Mouse (Mus musculus) forebrain, embryonic 10.5 days (tissue): ENCODE data around the gene Cd248. TPM values are rescaled to one million over a fixed set of nuclear protein-coding genes. Genes with fewer than 3 reads are reported as not detected.
A peak's percentile ranks its signal among the peaks of the same experiment; 100 is the strongest.

Experiments used
- DNase-seq: peaks from one replicate; pipeline ENCODE4 v3.0.0-alpha.2; 2017; ENCODE audit warnings: low spot score; ENCODE audit errors: extremely low spot score
- H3K27ac ChIP-seq: fragments of 300-500 bp; sonication (generic); 2 replicates; pipeline ENCODE4 v1.5.1; 2016; ENCODE audit warnings: mild to moderate bottlenecking
- H3K27me3 ChIP-seq: fragments of 300-500 bp; sonication (generic); 2 replicates; pipeline ENCODE4 v1.6.1; 2016; ENCODE audit warnings: mild to moderate bottlenecking; ENCODE audit not compliant: poor library complexity, severe bottlenecking
- H3K36me3 ChIP-seq: fragments of 300-500 bp; sonication (generic); replicated peaks from 2 replicates; pipeline ENCODE4 v1.6.1; 2016; ENCODE audit warnings: mild to moderate bottlenecking, moderate library complexity
- H3K4me1 ChIP-seq: fragments of 300-500 bp; sonication (generic); 2 replicates; pipeline ENCODE4 v1.6.1; 2016
- H3K4me3 ChIP-seq: fragments of 300-500 bp; sonication (generic); 2 replicates; pipeline ENCODE4 v1.5.1; 2016; ENCODE audit warnings: mild to moderate bottlenecking, moderate library complexity
- H3K9me3 ChIP-seq: fragments of 300-500 bp; sonication (generic); 2 replicates; pipeline ENCODE4 v1.6.1; 2016; ENCODE audit warnings: mild to moderate bottlenecking, moderate library complexity
- WGBS: fragments of 180-500 bp; shearing (Covaris S2); methylation state at CpG from one replicate; pipeline ENCODE4 v1.1.7; 2016; 5-methylcytosine and 5-hydroxymethylcytosine counted together
- polyA plus RNA-seq: library from polyadenylated mRNA; unstranded; fragments of >200 nt; fragmentation: Nextera tagmentation; extraction: Ambion mirVana; gene quantifications from 2 replicates; pipeline ENCODE4 v1.2.1, GENCODE M21; 2016

Gene Cd248
- 15.9 and 17.6 TPM in 2 replicates for polyA plus RNA-seq

DNA sequence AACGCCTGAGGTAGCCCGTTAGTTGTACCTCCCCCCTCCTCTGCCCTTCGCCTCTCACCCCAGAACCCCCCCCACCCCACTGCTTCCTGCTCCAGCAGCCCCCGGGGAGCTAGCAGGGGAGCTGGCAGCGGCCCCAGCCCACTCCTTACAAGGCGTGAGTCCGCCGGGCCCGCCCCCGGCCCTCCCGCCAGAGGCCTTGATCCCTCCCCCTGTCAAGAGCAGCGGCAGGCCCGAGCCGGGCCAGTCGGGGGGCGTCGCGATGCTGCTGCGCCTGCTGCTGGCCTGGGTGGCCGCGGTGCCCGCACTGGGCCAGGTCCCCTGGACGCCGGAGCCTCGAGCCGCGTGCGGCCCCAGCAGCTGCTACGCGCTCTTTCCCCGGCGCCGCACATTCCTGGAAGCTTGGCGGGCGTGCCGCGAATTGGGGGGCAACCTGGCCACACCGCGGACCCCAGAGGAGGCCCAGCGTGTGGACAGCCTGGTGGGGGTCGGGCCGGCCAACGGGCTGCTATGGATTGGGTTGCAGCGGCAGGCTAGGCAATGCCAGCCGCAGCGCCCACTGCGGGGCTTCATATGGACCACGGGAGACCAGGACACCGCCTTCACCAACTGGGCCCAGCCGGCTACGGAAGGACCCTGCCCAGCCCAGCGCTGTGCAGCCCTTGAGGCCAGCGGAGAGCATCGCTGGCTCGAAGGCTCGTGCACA is at the start of gene Cd248:
TSS of gene Cd248 (plus strand) at position 212 of the 703 bp plus-strand sequence.
- H3K27ac ChIP-seq, result peak within 1 kb of the TSS; percentile 92
- H3K4me3 ChIP-seq, result peak within 1 kb of the TSS; percentile 61
- peaks cover 71% of the 10 kb centered on the region for H3K27me3 ChIP-seq
- H3K36me3 ChIP-seq, result no peaks in the 10 kb centered on the region
- H3K4me1 ChIP-seq, result peaks cover 72% of the 10 kb centered on the region
- DNase-seq, result peak; percentile 59
- no peaks in the 10 kb centered on the region for H3K9me3 ChIP-seq
- WGBS, result 2% methylated on average over 56 of the region's 56 CpGs

DNA sequence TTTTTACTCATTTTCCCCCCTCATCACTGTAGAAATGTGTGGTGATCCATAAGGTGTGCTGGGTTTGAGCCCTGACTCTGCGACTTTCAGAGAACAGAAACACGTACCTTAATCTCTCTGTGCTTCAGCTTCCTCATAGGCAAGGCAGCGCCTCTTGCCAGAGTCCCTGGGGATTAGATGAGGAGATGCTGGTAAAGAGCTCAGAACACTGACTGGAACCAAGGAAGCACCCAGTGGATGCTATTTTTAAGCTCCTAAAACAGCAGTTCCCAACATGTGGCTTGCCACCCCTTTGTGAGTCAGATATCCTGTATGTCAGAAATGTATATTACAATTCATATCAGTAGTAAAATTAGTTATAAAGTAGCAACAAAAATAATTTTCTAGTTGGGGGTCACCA is 49.7 kb upstream of the Cd248 start:
- Histone ChIP-seq H3K27ac (no peak overlapping the region), H3K9me3 (no peaks in the 10 kb centered on the region), H3K27me3 (no peaks in the 10 kb centered on the region), H3K4me3 (no peak overlapping the region), H3K36me3 (no peaks in the 10 kb centered on the region), H3K4me1 (peaks cover 10% of the 10 kb centered on the region)
- WGBS, result 78% methylated on average over 3 of the region's 3 CpGs
- no peak for DNase-seq

DNA sequence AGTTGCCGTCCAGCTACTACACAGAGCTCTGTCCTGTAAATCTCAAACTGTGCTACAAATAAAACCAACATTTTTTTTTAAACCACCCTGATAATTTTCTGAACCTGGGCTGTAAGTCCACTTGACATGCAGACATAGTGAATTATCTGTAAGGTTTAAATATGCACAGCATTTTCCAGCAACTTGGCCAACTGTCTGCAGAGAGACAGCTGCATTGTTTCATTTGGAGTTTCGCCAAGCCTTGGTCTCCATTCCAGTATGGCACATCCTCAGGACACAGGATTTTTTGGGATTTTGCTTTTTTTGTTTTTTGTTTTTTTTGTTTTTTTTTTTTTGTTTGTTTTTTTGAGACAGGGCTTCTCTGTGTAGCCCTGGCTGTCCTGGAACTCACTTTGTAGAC is 46.5 kb upstream of the Cd248 start:
- Histone ChIP-seq H3K9me3 (no peaks in the 10 kb centered on the region), H3K27ac (no peak overlapping the region), H3K4me1 (peaks cover 26% of the 10 kb centered on the region), H3K27me3 (no peaks in the 10 kb centered on the region), H3K36me3 (peaks cover 11% of the 10 kb centered on the region), H3K4me3 (no peak overlapping the region)
- no peak for DNase-seq
- WGBS, result 94% methylated on average over 2 of the region's 2 CpGs

DNA sequence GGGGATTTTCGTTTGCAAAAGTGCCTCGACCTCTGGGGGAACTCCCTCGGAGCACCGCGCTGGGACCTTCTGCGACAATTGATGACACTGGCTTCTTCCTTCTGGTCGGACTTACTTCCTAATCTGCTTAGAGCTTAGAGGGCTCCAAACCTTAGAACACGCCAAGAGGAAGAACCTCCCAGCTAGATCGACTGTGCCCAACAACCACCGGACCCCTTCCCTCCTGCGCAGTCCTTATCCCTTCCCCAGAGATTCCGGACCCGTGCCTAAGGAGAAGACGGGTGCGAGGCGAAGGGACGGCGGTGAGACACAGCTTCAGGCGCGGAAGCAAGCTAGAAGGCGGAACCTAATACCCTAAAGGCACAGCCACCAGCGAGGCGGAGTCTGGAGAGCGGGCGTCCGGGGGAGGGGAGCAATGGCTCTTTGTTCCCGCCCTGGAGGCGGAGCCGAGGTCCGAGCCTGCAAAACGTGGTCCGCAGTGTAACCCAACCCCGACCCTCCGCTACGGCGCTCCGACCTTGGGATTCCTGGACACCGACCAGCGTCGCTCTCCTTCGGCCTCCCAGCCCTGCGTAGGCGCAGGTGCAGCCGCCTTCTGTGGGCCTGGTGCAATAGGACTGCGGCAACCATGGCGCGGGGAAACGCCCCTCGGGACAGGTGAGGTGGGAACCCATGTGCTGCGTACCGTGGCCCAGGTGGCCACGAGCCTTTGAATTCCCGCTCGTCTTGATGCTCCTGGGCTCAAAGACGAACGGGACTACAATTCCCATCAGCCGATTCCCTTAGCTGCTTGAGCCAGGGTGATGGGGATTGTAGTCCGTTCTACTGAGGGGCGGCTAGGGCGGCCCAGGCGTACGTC is 44.0 kb upstream of the Cd248 start, which contains the start of gene Slc29a2:
TSS of gene Slc29a2 (plus strand) at position 240 of the 859 bp plus-strand sequence.
- Histone ChIP-seq H3K4me3 (peak within 1 kb of the TSS; percentile 74), H3K36me3 (peaks cover 35% of the 10 kb centered on the region), H3K27me3 (no peaks in the 10 kb centered on the region), H3K27ac (peak within 1 kb of the TSS; percentile 93), H3K4me1 (peaks cover 23% of the 10 kb centered on the region), H3K9me3 (no peaks in the 10 kb centered on the region)
- peak; percentile 94 for DNase-seq
- under 1% methylated on average over 62 of the region's 62 CpGs for WGBS

DNA sequence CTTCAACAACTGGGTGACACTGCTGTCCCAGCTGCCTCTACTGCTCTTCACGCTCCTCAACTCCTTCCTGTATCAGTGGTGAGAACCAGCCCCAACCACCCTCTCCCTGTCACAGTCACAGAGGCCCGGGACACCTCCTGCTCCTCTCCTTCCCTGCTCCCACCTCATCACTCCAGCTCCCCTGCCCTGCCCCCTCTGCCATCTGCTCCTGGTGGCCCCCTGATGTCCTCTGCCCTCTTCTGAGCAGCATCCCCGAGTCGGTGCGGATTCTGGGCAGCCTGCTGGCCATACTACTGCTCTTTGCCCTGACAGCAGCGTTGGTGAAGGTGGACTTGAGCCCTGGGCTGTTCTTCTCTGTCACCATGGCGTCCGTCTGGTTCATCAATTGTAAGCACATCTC is 41.8 kb upstream of the Cd248 start:
- WGBS, result 95% methylated on average over 8 of the region's 8 CpGs
- no peak overlapping the region; the same call in 1 of the 2 replicates for H3K4me3 ChIP-seq
- no peak overlapping the region for H3K27ac ChIP-seq
- no peaks in the 10 kb centered on the region for H3K27me3 ChIP-seq
- DNase-seq, result no peak
- H3K36me3 ChIP-seq, result peaks cover 58% of the 10 kb centered on the region
- H3K4me1 ChIP-seq, result peaks cover 23% of the 10 kb centered on the region
- no peaks in the 10 kb centered on the region for H3K9me3 ChIP-seq

DNA sequence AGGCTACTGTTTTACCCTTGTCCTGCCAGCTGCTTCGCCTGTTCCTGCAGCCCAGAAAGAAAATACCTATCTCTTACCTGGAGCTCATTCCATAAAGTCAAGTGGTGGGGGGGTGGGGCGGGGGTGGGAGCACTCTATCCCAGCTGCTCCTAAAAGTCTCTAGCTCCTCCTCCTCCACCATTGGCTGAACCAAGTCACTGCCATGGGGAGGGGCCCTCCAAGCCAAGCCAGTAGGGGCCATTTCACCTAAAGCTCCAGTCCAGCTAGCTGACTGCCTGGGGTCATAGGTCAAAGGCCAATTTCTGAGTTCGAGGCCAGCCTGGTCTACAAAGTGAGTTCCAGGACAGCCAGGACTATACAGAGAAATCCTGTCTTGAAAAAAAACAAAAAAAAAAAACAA is 35.2 kb upstream of the Cd248 start:
- Histone ChIP-seq H3K9me3 (no peaks in the 10 kb centered on the region), H3K36me3 (peaks cover 46% of the 10 kb centered on the region), H3K27me3 (no peaks in the 10 kb centered on the region), H3K4me3 (no peak overlapping the region), H3K27ac (no peak overlapping the region), H3K4me1 (peaks cover 11% of the 10 kb centered on the region)
- DNase-seq, result no peak
- 89% methylated on average over 3 of the region's 3 CpGs for WGBS

DNA sequence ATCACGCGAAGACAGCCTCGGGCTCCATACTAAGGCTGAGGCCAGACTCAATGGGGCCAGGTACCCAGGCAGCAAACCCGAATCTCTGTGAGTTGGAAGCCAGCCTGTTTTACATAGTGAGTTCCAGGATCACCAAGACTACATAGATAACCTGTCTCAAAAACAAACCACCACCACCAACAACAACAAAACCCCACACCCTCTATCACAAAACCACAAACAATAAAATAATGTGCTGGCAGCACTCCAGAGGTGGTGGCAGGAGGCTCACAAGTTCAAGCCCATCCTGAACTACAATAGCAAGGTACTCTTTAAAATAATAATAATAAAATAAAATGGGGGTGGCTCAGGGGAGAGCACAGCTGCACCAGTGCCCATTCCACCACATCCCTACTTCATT is 31.3 kb upstream of the Cd248 start:
- peaks cover 7% of the 10 kb centered on the region for H3K36me3 ChIP-seq
- peaks cover 11% of the 10 kb centered on the region for H3K27me3 ChIP-seq
- no peak overlapping the region for H3K27ac ChIP-seq
- H3K4me1 ChIP-seq, result peaks cover 45% of the 10 kb centered on the region
- no peak for DNase-seq
- WGBS, result 83% methylated on average over 4 of the region's 4 CpGs
- H3K9me3 ChIP-seq, result no peaks in the 10 kb centered on the region
- H3K4me3 ChIP-seq, result no peak overlapping the region

DNA sequence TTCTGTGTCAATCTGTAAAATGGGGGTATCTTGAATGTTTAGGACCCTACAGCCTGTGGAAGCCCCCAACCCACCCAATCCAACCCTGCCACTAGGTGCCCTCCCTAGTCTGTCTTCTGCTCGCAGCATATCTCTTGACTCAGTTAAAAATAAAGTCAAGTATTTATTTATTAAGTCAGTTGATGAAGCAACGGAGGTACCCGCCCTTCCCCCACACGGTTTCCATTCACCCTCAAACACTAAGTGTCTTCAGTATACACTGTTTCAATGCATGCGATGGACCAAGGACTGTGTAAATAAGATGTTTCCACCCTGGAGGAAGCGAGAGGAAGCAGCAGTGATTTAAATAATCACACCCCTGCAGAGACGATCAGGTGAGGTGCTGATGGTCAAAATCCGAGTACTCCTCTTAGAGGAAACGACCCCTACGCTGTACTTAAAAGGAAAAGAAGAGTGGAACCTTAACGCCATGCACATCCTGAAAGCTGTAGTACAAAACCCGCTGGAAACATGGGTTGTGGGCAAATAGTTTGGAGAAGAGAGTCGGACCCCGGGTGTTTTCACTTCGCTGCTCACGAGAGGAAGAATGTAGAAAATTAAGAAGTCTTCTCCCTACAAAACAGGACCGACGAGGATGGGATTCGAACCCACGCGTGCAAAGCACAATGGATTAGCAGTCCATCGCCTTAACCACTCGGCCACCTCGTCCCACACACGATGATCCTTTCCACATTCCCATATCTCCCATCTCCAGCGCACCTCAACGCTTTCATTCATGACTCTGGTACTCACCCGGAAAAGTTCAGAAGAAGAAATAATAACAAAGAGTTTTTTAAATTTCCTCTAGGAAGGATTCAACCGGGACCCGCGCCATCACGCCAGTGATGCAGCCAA is 30.0 kb upstream of the Cd248 start:
- peaks cover 4% of the 10 kb centered on the region for H3K36me3 ChIP-seq
- H3K9me3 ChIP-seq, result no peaks in the 10 kb centered on the region
- H3K4me1 ChIP-seq, result peaks cover 57% of the 10 kb centered on the region
- WGBS, result 7% methylated on average over 32 of the region's 32 CpGs
- H3K27me3 ChIP-seq, result peaks cover 11% of the 10 kb centered on the region
- H3K27ac ChIP-seq, result peak overlapping the region; percentile 94
- DNase-seq, result peak; percentile 90
- peak overlapping the region; percentile 92 for H3K4me3 ChIP-seq

DNA sequence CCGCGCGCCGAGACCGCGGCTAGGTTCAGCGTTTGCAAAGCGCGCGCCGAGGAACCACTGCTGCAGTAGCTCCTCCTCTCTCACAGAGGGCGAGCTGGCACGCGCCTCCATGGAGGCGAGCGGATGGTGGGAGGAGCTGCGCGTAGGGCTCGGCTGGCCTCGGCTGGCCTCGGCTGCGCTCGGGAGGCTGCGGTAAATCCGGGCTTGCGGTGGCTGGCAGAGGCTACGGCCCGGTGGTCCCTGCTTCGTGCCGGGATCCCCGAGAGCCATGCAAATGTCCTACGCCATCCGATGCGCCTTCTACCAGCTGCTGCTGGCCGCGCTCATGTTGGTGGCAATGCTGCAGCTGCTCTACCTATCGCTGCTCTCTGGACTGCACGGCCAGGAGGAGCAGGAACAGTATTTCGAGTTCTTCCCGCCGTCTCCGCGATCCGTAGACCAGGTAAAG is 29.1 kb upstream of the Cd248 start, which contains the start of the genes B4gat1 and AC124502.3:
TSS of gene B4gat1 (plus strand) at position 118 of the 448 bp plus-strand sequence.
TSS of gene AC124502.3 (plus strand) at position 183 of the 448 bp plus-strand sequence.
- peak; percentile 91 for DNase-seq
- Histone ChIP-seq H3K4me3 (peak within 1 kb of the TSS; percentile 92), H3K27me3 (peaks cover 11% of the 10 kb centered on the region), H3K4me1 (peaks cover 57% of the 10 kb centered on the region), H3K36me3 (peaks cover 12% of the 10 kb centered on the region), H3K27ac (peak within 1 kb of the TSS; percentile 94), H3K9me3 (no peaks in the 10 kb centered on the region)
- WGBS, result under 1% methylated on average over 44 of the region's 44 CpGs

DNA sequence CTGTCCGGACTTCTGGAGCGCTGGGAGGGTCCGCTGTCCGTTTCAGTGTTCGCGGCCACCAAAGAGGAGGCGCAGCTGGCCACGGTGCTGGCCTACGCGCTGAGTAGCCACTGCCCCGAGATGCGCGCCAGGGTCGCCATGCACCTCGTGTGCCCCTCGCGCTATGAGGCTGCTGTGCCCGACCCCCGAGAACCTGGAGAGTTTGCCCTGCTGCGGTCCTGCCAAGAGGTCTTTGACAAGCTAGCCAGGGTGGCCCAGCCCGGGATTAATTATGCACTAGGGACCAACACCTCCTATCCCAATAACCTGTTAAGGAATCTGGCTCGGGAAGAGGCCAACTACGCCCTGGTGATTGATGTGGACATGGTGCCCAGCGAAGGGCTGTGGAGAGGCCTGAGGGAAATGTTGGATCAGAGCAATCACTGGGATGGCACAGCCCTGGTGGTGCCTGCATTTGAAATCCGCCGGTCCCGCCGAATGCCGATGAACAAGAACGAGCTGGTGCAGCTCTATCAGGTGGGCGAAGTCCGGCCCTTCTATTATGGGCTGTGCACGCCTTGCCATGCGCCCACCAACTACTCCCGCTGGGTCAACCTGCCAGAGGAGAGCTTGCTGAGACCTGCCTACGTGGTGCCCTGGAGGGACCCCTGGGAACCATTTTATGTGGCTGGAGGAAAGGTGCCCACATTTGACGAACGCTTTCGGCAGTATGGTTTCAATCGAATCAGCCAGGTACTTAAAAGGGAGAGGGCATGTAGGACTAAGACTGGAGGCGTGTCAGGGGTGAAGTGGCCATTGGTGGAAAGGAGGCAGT is 28.4 kb upstream of the Cd248 start:
- Histone ChIP-seq H3K9me3 (no peaks in the 10 kb centered on the region), H3K36me3 (peaks cover 20% of the 10 kb centered on the region), H3K4me3 (peak overlapping the region; percentile 92), H3K4me1 (peaks cover 57% of the 10 kb centered on the region), H3K27ac (peak overlapping the region; percentile 94), H3K27me3 (peaks cover 11% of the 10 kb centered on the region)
- 13% methylated on average over 41 of the region's 41 CpGs for WGBS
- no peak for DNase-seq

DNA sequence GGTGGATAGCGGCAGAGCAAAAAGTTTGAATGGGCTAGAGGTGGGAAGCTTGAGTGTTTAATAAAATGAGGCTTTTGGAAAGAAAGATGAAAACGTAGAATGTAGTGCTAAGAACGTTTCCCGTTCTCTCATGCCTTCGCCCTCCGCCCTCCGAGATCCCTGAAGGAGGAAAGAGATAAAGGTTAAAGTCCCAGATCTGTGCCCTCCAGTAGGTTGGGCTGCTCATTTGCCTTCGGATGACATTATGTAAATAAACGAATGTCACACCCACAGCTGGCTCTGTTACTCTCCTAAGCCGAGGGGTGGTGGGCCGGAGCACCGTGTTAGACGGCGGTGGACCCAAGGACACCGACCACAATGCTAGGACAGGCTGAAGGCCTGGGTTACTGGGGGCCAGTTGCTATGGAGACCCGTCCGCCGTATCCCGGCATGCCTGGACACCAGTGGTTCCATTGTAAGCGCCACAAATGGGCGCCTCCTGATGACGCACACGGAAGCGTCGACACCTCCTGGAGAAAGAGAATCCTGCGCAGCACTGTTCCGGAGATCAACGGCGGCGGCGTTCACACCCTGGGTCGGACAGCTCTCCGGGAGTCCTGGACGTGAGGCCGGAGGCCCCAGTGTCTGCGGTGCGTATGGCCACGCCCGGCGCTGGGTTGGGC is 26.9 kb upstream of the Cd248 start, which contains the start of gene Brms1:
TSS of gene Brms1 (plus strand) at position 493 of the 662 bp plus-strand sequence.
- peak within 1 kb of the TSS; percentile 92 for H3K4me3 ChIP-seq
- WGBS, result 10% methylated on average over 40 of the region's 40 CpGs

More for the DNA sequence above, 26.9 kb upstream of the Cd248 start, which contains the start of gene Brms1:
- Histone ChIP-seq H3K27me3 (peaks cover 11% of the 10 kb centered on the region), H3K36me3 (peaks cover 32% of the 10 kb centered on the region), H3K27ac (peak within 1 kb of the TSS; percentile 84), H3K4me1 (peaks cover 56% of the 10 kb centered on the region), H3K9me3 (no peaks in the 10 kb centered on the region)
- DNase-seq, result peak; percentile 94
